Mouse (Mus musculus): Measurements from ENCODE around the gene Efna2. TPM values are rescaled to one million over a fixed set of nuclear protein-coding genes. Genes with fewer than 3 reads are reported as not detected.

Gene Efna2
- polyA plus RNA-seq, 1 experiment from 2014 or later, result 91.7 TPM

GRCm38 (mm10) chr10:80187739-80188138 is 8.5 kb downstream of the Efna2 start:
- Histone ChIP-seq H3K27me3 (ENCODE audit: control insufficient read depth, insufficient read depth, low read length) (peaks cover 6% of the 10 kb centered on the region), H3K4me2 (no peak overlapping the region), H3K9ac (ENCODE audit: low read length) (peak overlapping the region; percentile 31; the same call in 1 of the 2 replicates), H3K4me1 (ENCODE audit: control insufficient read depth, insufficient read depth, low read length) (peaks cover 44% of the 10 kb centered on the region), H3K4me3 (ENCODE audit: low read depth, low read length) (no peak overlapping the region), H3K36me3 (ENCODE audit: control insufficient read depth, insufficient read depth, low read length) (peaks cover 7% of the 10 kb centered on the region; the same call in 1 of the 2 replicates), H3K9me3 (ENCODE audit: control insufficient read depth, low read length) (no peaks in the 10 kb centered on the region), H3K27ac (ENCODE audit: low read depth, low read length) (no peak overlapping the region)
- ATAC-seq (ENCODE audit: low FRiP score), result no peak
- WGBS, result 74% methylated on average over 10 of the region's 10 CpGs
- peak; percentile 90 for DNase-seq (ENCODE audit: low spot score, missing footprints)

- peak; percentile 92 for DNase-seq (ENCODE audit: low spot score, missing footprints)
- peak overlapping the region; percentile 51; the same call in 1 of the 2 replicates for H3K27ac ChIP-seq (ENCODE audit: low read depth, low read length)
- ATAC-seq (ENCODE audit: low FRiP score), result no peak
- H3K4me2 ChIP-seq, result peak overlapping the region; percentile 58
- peak overlapping the region; percentile 31 for H3K9ac ChIP-seq (ENCODE audit: low read length)
- no peaks in the 10 kb centered on the region for H3K9me3 ChIP-seq (ENCODE audit: control insufficient read depth, low read length)
- 30% methylated on average over 15 of the region's 15 CpGs for WGBS
- H3K27me3 ChIP-seq (ENCODE audit: control insufficient read depth, insufficient read depth, low read length), result peaks cover 10% of the 10 kb centered on the region
- peaks cover 47% of the 10 kb centered on the region for H3K4me1 ChIP-seq (ENCODE audit: control insufficient read depth, insufficient read depth, low read length)
- 0 out of 2 replicates have a peak, but pooled peaks cover 3% of the 10 kb centered on the region for H3K36me3 ChIP-seq (ENCODE audit: control insufficient read depth, insufficient read depth, low read length)
- H3K4me3 ChIP-seq (ENCODE audit: low read depth, low read length), result no peak overlapping the region
These were observed 9.3 kb downstream of the Efna2 start for GRCm38 (mm10) chr10:80188453-80189024.

GRCm38 (mm10) chr10:80189999-80190398 is 10.7 kb downstream of the Efna2 start:
- no peaks in the 10 kb centered on the region for H3K9me3 ChIP-seq (ENCODE audit: control insufficient read depth, low read length)
- H3K27me3 ChIP-seq (ENCODE audit: control insufficient read depth, insufficient read depth, low read length), result peaks cover 10% of the 10 kb centered on the region
- peak overlapping the region; percentile 95 for H3K27ac ChIP-seq (ENCODE audit: low read depth, low read length)
- H3K9ac ChIP-seq (ENCODE audit: low read length), result peak overlapping the region; percentile 80
- peak; percentile 34; the same call in 1 of the 2 replicates for ATAC-seq (ENCODE audit: low FRiP score)
- peak; percentile 96 for DNase-seq (ENCODE audit: low spot score, missing footprints)
- H3K36me3 ChIP-seq (ENCODE audit: control insufficient read depth, insufficient read depth, low read length), result 0 out of 2 replicates have a peak, but pooled peaks cover 3% of the 10 kb centered on the region
- H3K4me3 ChIP-seq (ENCODE audit: low read depth, low read length), result peak overlapping the region; percentile 33
- peaks cover 60% of the 10 kb centered on the region for H3K4me1 ChIP-seq (ENCODE audit: control insufficient read depth, insufficient read depth, low read length)
- WGBS, result 4% methylated on average over 21 of the region's 21 CpGs
- H3K4me2 ChIP-seq, result peak overlapping the region; percentile 58

- WGBS, result under 1% methylated on average over 48 of the region's 48 CpGs
- Histone ChIP-seq H3K9ac (ENCODE audit: low read length) (peak overlapping the region; percentile 80), H3K9me3 (ENCODE audit: control insufficient read depth, low read length) (no peaks in the 10 kb centered on the region), H3K4me2 (peak overlapping the region; percentile 58), H3K4me3 (ENCODE audit: low read depth, low read length) (peak overlapping the region; percentile 33), H3K4me1 (ENCODE audit: control insufficient read depth, insufficient read depth, low read length) (peaks cover 59% of the 10 kb centered on the region), H3K27ac (ENCODE audit: low read depth, low read length) (peak overlapping the region; percentile 95), H3K36me3 (ENCODE audit: control insufficient read depth, insufficient read depth, low read length) (0 out of 2 replicates have a peak, but pooled peaks cover 3% of the 10 kb centered on the region), H3K27me3 (ENCODE audit: control insufficient read depth, insufficient read depth, low read length) (peaks cover 10% of the 10 kb centered on the region)
- ATAC-seq (ENCODE audit: low FRiP score) (peak; percentile 65), DNase-seq (ENCODE audit: low spot score, missing footprints) (peak; percentile 97)
These were observed 11.3 kb downstream of the Efna2 start for GRCm38 (mm10) chr10:80190491-80191051.

GRCm38 (mm10) chr10:80193976-80194375 is 14.7 kb downstream of the Efna2 start:
- peak overlapping the region; percentile 59 for H3K9ac ChIP-seq (ENCODE audit: low read length)
- no peaks in the 10 kb centered on the region for H3K36me3 ChIP-seq (ENCODE audit: control insufficient read depth, insufficient read depth, low read length)
- no peak overlapping the region; the same call in 1 of the 2 replicates for H3K4me2 ChIP-seq
- H3K9me3 ChIP-seq (ENCODE audit: control insufficient read depth, low read length), result no peaks in the 10 kb centered on the region
- peaks cover 65% of the 10 kb centered on the region for H3K4me1 ChIP-seq (ENCODE audit: control insufficient read depth, insufficient read depth, low read length)
- ATAC-seq (ENCODE audit: low FRiP score) (no peak), DNase-seq (ENCODE audit: low spot score, missing footprints) (peak; percentile 82)
- H3K4me3 ChIP-seq (ENCODE audit: low read depth, low read length), result no peak overlapping the region
- H3K27me3 ChIP-seq (ENCODE audit: control insufficient read depth, insufficient read depth, low read length), result peaks cover 4% of the 10 kb centered on the region
- H3K27ac ChIP-seq (ENCODE audit: low read depth, low read length), result peak overlapping the region; percentile 93
- 34% methylated on average over 6 of the region's 6 CpGs for WGBS

GRCm38 (mm10) chr10:80194441-80194840 is 15.2 kb downstream of the Efna2 start:
- H3K4me1 ChIP-seq (ENCODE audit: control insufficient read depth, insufficient read depth, low read length), result peaks cover 60% of the 10 kb centered on the region
- peak; percentile 94 for DNase-seq (ENCODE audit: low spot score, missing footprints)
- H3K27me3 ChIP-seq (ENCODE audit: control insufficient read depth, insufficient read depth, low read length), result peaks cover 4% of the 10 kb centered on the region
- no peak overlapping the region for H3K4me3 ChIP-seq (ENCODE audit: low read depth, low read length)
- H3K9me3 ChIP-seq (ENCODE audit: control insufficient read depth, low read length), result no peaks in the 10 kb centered on the region
- 16% methylated on average over 8 of the region's 8 CpGs for WGBS
- peak overlapping the region; percentile 59 for H3K9ac ChIP-seq (ENCODE audit: low read length)
- peak overlapping the region; percentile 93 for H3K27ac ChIP-seq (ENCODE audit: low read depth, low read length)
- H3K4me2 ChIP-seq, result peak overlapping the region; percentile 20; the same call in 1 of the 2 replicates
- no peaks in the 10 kb centered on the region for H3K36me3 ChIP-seq (ENCODE audit: control insufficient read depth, insufficient read depth, low read length)
- ATAC-seq (ENCODE audit: low FRiP score), result 0 out of 2 replicates have a peak, but pooled peaks have one; percentile 2

GRCm38 (mm10) chr10:80196167-80196566 is 16.9 kb downstream of the Efna2 start:
- WGBS, result 74% methylated on average over 1 of the region's 1 CpGs
- Histone ChIP-seq H3K27me3 (ENCODE audit: control insufficient read depth, insufficient read depth, low read length) (peaks cover 4% of the 10 kb centered on the region; the same call in 1 of the 2 replicates), H3K36me3 (ENCODE audit: control insufficient read depth, insufficient read depth, low read length) (no peaks in the 10 kb centered on the region), H3K4me3 (ENCODE audit: low read depth, low read length) (no peak overlapping the region), H3K27ac (ENCODE audit: low read depth, low read length) (peak overlapping the region; percentile 53), H3K9me3 (ENCODE audit: control insufficient read depth, low read length) (no peaks in the 10 kb centered on the region), H3K4me1 (ENCODE audit: control insufficient read depth, insufficient read depth, low read length) (peaks cover 51% of the 10 kb centered on the region), H3K9ac (ENCODE audit: low read length) (no peak overlapping the region; the same call in 1 of the 2 replicates), H3K4me2 (0 out of 2 replicates have a peak overlapping the region, but pooled peaks have one; percentile 0)
- ATAC-seq (ENCODE audit: low FRiP score), result no peak
- no peak for DNase-seq (ENCODE audit: low spot score, missing footprints)

- Histone ChIP-seq H3K27me3 (ENCODE audit: control insufficient read depth, insufficient read depth, low read length) (peaks cover 4% of the 10 kb centered on the region; the same call in 1 of the 2 replicates), H3K4me3 (ENCODE audit: low read depth, low read length) (peak overlapping the region; percentile 5; the same call in 1 of the 2 replicates), H3K27ac (ENCODE audit: low read depth, low read length) (peak overlapping the region; percentile 53), H3K9me3 (ENCODE audit: control insufficient read depth, low read length) (no peaks in the 10 kb centered on the region), H3K36me3 (ENCODE audit: control insufficient read depth, insufficient read depth, low read length) (no peaks in the 10 kb centered on the region), H3K9ac (ENCODE audit: low read length) (peak overlapping the region; percentile 40), H3K4me2 (peak overlapping the region; percentile 28; the same call in 1 of the 2 replicates), H3K4me1 (ENCODE audit: control insufficient read depth, insufficient read depth, low read length) (peaks cover 49% of the 10 kb centered on the region)
- DNase-seq (ENCODE audit: low spot score, missing footprints), result peak; percentile 94
- WGBS, result 21% methylated on average over 33 of the region's 33 CpGs
- peak; percentile 72 for ATAC-seq (ENCODE audit: low FRiP score)
These were observed 17.7 kb downstream of the Efna2 start for GRCm38 (mm10) chr10:80196778-80197581.
